Mouse (Mus musculus) adrenal gland, postnatal 14 days (tissue): ENCODE data around the gene Rnf7. TPM values are rescaled to one million over a fixed set of nuclear protein-coding genes. Genes with fewer than 3 reads are reported as not detected.
A peak's percentile ranks its signal among the peaks of the same experiment; 100 is the strongest.

Source experiments
- DNase-seq: peaks from one replicate; pipeline ENCODE4 v3.0.0; 2021; ENCODE audit warnings: mixed read lengths
- total RNA-seq: library from RNA; stranded (reverse); gene quantifications from 2 replicates; pipeline ENCODE4 v1.2.3, GENCODE M21; 2021

Rnf7 gene
- total RNA-seq, 1 experiment from 2014 or later = 72.4 TPM

DNA sequence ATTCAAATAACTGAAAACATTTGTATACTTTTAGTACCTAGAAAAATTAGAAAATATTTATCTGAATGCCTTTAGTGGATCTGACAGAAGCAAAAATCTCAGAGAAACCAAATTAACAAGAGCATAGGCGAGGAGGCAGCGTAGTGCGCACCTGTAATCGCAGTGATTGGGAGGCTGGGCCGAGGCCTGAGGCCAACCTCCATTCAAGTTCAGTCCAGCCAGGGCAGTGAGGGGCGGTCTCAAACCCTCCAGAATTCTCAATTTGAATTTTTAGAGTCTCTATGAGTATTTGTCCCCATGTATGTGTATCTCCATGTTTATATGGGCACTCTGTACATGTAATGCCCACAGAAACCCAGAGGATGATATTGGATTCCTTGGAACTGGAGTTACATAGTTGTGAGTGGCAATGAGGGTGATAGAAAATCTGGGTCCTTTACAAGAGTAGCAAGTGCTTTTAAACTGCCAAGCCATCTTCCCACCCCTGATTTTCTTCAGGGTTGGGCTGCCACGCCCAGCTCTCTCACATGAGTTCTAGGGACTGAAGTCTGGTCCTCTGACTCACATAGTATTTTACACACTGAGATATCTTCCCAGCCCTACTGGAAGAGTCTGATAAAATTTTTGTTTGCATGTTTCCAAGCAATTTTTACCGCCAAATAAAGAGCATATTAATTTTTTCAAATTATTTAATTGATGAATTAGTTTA is 8.1 kb downstream of the Rnf7 start:
- no peak for DNase-seq

DNA sequence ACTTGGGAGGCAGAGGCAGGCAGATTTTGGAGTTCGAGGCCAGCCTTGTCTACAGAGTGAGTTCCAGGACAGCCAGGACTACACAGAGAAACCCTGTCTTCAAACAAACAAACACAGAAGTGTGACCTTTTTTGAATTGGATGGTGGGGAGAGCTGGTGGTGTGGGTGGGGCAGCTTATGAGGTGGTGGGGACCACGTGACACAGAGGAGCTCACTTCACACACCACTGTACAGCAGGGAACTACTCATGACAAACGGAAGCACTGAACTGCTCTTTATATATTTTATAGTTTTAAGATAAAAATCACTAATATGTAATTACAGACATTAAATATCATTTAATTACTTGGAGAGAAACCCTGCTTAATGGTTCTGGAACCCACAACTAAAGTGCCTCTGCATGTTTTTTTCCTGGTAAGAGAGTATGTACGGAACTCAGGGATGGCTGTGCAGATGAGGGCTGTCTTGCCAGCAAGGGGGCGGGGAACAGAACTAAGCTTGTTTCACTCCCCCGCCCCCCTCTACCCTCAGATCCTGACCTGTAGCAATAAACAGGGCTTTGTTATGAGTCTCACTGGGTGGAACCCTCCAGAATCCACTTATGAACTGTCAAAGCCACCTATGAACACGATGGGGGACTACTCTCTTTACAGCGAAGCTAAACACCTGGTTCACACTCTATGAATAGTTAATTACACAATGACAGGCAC is 8.8 kb downstream of the Rnf7 start:
- DNase-seq = no peak

DNA sequence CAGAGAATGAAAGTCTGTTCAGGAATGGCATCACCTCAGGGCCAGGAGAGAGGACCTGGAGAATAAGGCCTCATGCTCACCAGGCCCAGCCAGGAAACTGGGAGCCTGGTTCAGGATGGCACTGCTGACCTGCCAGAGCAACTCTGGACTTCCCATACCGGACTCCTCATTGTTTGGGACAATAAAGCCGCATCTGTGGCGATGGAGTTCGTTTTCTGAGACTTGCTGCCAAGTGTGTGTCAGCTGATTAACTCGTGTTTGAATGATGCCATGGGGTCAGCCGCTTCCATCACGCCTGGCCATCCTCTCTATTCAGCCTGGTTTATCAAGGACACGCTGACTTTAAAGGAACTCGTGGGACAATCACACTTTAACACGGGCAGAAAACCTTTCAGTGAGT is 14.8 kb downstream of the Rnf7 start:
- DNase-seq = peak; percentile 35

DNA sequence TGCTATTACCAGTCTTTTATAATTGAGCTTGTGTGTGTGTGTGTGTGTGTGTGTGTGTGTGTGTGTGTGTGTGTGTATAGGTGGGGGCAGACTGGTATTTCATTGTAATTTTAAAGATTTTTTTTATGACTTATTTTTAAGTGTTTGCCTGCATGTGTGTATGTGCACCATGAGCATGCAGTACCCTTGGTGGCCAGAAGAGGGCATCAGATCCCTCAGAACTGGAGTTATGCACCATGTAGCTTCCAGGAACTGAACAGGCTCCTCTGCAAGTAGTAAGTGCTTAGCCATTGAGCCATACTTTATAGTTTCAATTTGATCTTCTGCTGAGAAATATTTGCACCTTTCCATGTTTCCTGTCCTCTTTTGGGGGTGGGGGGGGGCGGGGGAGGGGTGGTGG is 16.9 kb downstream of the Rnf7 start:
- no peak for DNase-seq

DNA sequence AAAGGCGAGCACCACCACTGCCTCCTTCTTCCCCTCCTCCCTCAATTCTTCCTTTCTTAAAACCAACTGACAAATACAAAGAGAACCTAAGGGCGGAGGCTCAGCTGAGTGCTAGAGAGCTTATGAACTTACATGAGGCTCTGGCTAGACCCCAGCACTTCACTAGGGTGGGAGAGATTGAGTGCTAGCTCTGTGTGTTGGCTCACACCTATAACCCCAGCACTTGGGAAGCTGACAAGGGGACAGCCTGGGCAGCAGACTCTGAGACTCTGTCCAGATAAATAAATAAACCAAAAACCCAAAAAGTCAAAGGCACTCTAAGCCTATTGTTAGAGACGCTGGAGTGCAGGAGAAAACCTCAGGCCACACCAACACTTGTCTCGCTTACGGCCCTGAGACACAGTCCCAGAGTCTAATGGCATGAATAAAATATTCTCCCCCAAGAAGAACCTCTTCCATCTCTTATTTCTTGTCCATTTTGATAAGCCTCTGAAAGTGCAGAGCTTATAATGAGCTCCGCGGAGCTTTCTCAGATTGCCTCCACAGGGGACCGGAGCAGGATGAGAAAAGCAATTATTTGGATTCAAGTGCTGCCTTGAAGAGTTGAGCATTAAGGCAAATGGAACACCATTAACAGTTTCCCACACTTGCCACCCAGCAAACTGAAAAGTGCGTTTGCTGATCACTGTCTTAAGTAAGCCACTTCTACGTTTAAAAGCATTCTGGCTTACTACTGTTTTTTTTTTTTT is 18.2 kb downstream of the Rnf7 start:
- DNase-seq = no peak

DNA sequence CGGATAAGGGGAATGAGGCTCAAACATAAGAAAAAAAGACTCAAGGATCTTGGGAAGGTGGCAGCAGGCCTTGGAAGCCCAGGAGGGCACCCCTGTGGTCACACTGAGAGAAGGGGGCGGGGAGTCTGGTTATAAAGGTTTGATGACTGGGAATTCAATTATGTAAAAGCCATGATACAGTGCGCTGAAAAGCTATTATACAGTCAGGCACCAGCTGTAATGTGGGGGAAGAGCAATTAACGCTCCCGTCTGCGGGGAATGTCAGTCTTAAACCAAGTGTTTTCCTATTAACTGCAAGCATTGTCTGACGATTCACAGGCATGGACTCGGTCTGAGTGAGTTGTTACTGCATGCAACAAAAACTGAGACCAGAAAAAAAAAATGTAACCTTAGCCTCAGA is 22.9 kb downstream of the Rnf7 start:
- no peak for DNase-seq

DNA sequence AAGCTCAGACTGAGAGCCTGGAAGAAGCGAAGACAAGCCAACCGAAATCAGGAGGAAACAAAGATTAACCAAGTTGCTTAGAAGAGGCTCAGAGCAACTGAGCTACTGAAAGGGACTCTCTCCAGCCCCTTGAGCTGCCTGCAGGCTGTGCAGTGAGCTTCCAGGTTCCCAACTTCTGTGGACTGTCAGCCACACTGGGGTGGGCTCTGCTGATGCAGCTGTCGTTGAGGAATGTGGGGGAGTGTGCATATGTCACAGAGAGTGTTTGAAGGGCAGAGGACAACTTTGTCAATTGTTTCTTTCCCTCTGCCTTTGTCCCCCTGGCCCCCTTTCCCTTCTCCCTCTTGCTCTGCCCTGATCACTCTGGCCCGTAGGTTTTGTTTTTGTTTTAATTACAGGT is 25.5 kb downstream of the Rnf7 start:
- no peak for DNase-seq

DNA sequence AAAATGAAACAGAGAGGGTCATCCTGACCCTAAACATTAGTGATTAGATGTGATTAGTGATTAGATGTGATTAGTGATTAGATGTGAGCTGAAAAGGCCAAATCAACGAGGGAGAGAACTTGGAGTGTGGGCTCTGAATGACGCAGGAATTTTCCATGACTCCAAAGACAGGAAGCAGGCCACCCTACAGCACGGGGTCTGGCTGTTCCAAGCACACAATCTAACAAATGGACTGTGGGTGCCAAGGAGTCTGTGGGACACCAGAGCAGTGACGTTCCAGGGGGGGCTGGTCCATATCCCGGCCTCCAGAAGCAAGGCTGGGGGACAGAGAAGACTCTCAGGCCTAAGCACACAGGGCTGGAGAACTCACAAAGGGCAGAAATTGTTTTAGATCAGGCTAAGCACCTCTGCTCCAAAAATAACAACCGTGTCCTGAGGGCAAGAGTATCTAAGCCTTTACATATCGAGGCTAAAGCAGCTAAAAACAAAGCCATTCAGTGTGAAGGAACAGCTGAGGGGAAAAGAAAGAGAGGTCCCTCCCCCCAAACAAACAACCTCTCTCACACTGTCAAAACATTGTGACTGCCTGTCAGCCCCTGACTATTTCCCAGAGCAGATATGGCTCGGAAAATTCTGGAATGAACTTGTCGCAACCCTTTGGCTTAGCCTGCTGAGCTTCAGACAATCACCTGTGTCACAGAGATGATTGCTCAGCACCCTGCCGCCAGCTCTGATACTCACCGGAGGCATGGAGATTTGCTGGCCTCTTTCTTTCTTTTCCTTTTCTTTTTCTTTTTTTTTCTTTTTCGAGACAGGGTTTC is 27.4 kb downstream of the Rnf7 start:
- peak; percentile 34 for DNase-seq

DNA sequence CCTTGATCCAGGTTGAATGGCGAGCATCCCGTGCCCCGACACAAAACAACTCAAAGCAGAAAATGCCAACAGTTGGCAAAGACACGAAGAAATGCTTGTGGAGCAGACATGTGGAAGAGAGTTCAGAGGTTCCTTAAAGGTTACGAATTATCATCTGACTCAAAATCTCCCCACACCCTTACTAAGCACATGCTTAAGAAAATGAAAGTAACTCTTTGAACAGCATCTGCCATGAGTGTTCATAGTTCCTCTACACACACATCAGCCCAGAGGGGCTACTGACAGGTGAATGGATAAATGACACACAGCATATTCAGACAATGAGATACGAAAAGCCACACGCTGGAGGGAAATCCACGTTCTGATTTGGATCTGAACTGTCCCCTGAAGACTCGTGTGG is 29.0 kb downstream of the Rnf7 start:
- DNase-seq = no peak

DNA sequence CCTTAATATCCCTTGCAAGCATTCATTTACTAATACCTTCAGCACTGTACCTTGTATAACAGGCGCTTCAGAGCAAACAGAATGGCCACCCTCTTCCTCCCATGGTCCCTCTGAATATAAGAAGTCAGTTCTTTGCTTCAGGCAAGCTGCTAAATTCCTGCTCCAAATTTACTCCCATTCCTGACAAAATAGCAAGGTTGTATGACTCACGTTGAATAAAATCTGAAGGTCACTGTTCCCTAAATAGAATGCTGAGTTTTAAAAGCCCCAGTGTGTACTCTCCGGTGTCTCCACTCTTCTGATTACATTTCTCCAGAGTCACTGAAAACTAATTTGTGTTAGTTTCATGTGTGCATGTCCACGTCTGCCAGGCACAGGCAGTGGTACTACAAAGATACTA is 33.1 kb downstream of the Rnf7 start:
- DNase-seq = no peak

DNA sequence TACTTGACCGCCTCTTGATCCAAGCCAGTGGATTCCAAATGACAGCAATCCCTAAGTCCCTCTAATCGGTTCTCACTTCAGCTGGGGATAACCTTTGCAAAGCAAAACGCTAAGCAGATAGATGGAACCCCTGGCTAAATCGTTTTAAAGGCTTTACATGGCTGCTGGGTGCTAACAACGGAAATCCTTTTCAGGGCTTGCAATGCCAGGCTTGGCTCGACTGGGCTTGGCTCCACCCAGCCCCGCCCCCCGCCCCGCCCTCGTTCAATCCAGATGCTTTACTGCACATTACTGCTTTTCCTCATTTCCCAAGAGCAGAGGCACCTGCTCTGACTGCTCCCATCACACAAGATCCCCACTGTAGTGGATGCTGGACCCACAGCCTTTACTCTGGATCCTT is 36.4 kb downstream of the Rnf7 start:
- peak; percentile 24 for DNase-seq

DNA sequence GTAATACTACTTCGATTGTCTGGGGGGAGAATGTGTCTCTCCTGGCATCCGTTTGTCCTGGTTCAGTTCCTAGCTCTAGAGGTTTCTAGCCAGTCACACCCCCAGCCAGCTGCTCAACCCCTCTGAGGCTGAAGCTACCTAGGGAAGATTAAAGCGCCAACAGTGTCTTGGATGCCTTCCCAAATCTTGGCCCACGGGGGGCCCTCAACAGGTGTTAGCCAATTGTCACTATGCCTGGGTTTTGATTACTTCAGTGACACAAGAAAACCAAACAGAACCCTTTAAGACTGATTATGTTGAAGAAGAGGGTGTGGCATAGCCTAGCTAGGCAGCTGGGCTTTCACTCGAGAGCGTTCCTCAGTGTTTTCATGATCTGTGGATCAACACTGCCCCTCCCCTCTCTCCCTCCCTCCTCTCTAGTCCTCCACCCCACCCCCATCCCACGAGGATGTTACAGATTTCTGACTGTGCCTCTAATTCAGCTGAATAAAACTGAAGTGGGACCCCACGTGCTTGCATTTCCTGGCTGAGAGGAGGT is 40.1 kb downstream of the Rnf7 start:
- DNase-seq = peak; percentile 57

DNA sequence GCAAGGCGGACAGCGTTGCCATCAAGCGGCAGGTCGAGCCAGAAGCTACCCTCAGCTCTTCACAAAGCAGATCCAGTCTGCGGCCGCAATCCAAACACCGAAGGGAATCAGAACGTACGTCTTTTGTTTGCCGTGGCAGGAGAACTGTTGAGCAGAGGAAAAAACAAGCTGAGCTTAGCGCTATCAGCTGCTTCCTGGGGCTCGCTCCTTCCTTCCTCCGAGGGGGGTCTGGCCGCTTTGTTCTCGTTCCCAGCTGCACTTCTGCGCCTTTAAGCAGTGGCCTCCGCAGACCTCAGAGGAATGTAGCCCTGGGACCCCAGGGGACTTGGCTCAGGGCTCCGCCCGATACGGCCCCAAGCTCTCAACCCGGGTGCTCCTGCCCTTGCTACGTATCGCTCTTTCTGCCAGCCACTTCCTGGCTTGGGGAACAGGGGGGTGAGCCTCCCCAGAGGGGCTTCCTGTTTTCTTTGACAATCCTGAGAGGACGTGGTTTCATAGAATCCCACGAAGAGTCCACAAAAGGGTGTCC is 40.6 kb downstream of the Rnf7 start:
- DNase-seq = peak; percentile 84

DNA sequence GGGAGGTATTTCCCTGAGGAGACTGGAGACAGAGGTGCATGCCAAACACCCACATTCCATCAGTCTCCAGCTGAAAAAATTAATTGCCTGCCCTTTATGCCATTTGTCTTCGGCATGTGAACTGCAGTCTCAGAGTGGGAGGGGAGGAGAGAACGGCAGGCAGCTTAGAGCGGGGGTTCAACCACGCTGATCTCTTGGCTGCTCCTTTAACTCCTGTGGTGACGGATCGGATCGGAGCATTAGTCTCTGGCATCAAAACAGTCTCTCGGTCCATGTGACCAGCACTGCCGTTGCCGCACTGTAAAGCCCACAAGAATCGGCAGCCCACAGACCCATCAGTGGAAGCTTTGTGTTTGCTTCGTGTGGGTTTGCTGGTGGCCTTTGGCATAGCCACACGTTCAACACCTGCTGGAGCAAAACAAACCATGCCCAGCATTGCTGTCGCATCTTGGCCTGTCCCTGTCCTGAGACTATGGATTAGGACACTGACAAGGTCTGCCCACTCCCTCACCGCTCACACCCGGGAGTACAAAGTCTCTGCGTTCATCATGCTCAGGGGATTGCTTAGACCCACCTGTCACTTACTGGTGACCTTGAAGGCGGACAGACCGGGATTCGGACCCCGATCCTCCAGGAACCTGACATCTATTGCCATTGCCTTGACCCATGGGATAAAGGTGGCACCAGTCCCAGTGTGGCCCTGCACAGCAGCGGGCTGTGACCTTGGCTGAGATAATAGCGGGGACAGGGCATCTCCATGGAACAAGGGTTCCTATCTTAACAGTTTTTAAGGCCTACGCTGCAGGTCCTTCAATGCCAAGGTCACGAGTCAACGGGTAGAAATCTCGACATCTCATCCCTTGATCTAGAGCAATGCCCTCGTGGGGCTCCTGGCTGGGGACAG is 41.3 kb downstream of the Rnf7 start:
- peak; percentile 80 for DNase-seq

DNA sequence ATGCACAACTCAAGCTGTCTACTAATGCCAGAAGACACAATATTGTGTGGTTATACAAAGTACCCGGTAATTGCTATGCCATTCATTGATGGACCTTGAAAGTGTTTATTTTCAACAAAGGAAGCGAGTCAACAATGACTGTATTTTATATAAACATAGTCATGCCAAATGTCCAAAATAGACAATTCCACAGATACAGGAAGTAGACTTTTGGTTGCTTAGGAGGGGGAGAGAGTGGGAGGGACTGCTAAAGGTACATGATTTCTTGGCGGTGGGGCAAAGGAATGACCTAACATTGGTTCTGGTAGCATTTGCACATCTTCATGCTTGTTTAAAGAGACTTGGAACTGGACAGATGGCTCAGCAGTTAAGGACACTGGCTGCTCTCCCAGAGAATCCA is 45.9 kb downstream of the Rnf7 start:
- DNase-seq = no peak

DNA sequence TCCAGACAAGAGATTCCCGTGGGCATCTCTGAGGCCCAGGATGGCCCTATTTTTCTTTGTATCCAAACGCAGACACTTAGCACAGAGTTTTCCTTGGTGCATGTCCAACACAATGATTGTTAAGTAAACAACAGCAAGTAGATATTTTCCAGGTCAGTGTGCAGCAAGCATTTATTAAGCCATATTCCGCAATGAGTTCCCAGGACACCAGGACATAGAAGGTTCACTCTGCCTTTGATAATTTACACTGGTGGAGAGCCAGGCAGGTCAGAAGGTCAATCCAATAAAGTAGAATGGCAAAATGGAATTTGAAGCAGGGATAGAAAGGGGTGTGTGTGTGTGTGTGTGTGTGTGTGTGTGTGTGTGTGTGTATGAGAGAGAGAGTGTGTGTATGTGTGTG is 47.4 kb downstream of the Rnf7 start:
- DNase-seq = peak; percentile 46

DNA sequence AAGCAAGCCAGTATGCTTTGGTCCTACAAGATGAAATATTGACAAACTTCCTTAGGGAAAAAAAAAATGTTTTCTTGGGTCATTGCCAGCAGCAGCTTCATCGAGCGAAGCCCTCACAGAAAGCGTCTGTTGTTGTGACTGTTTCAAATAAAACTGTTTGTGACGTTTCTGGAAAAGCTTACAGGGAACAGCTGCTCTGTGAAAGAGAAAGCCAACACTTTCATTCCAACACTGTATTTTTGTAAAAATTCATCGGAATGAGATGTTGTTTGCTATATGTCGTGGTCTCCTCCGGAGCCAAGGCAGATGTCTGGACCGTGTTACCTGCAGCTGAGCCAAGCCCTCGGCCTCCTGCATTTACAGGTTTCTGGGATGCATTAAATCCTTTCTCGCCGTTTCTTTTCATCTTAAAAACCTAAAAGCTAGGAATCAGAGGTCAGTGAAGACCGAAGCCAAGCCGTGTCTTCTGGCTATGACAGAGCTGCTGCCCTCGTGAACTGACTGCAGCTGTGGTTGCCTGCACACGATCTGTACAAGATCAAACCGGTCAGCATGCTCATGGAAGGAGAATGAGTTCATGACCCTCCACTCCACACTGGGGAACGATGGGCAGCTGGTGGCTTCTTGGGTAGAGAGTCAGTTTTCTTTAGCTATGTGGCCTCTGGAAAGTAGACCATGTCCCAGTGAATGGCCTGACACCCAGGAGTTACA is 50.0 kb downstream of the Rnf7 start:
- DNase-seq = no peak

DNA sequence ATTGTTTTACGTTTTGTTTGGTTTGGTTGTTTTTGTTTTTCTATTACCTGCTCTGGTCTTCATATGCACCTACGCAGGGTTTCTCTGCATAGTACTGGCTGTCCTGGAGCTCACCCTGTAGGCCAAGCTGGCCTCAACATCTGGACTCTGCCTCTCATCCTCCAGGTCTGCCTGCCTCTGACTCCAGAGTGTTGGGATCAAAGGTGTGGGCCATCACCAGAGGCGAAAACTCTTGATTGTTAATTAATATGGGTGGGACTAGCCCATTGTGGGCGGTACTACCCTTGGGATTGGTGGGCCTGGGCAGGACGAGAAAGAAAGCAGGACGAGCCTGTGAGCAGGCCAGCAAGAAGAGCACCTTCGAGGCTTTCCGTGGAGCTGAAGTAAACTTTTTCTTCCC is 54.4 kb downstream of the Rnf7 start:
- no peak for DNase-seq
